Mouse (Mus musculus) heart, embryonic 11.5 days (tissue): ENCODE data around the gene Tcp10c. TPM values are rescaled to one million over a fixed set of nuclear protein-coding genes. Genes with fewer than 3 reads are reported as not detected.
"Not testable (repeated sequence)": the region's sequence is repeated elsewhere in the genome, so short reads cannot be mapped to it uniquely, and the experiment has no call there.

ENCODE experiments used
- ATAC-seq: fragments of 200-750 bp; cut with Nextera tagmentation; replicated peaks from 2 replicates; pipeline ENCODE4 v1.8.0; 2017; ENCODE audit warnings: moderate library complexity; ENCODE audit not compliant: insufficient number of reproducible peaks, low FRiP score, low TSS enrichment
- H3K27ac ChIP-seq: fragments of 300-500 bp; sonication (generic); 2 replicates; pipeline ENCODE4 v1.5.1; 2014; ENCODE audit warnings: mild to moderate bottlenecking, low read depth, low read length
- H3K27me3 ChIP-seq: fragments of 300-500 bp; sonication (generic); 2 replicates; pipeline ENCODE4 v1.6.1; 2014; ENCODE audit warnings: mild to moderate bottlenecking, low read length, mixed read lengths; ENCODE audit not compliant: control insufficient read depth, insufficient read depth
- H3K36me3 ChIP-seq: fragments of 300-500 bp; sonication (generic); 2 replicates; pipeline ENCODE4 v1.6.1; 2014; ENCODE audit warnings: mild to moderate bottlenecking, low read length, moderate library complexity, mixed read lengths; ENCODE audit not compliant: control insufficient read depth, insufficient read depth
- H3K4me1 ChIP-seq: fragments of 300-500 bp; sonication (generic); 2 replicates; pipeline ENCODE4 v1.6.1; 2014; ENCODE audit warnings: low read length; ENCODE audit not compliant: control insufficient read depth, insufficient read depth
- H3K4me2 ChIP-seq: fragments of 300-500 bp; sonication (generic); 2 replicates; pipeline ENCODE4 v1.6.1; 2014; ENCODE audit warnings: mild to moderate bottlenecking, moderate library complexity
- H3K4me3 ChIP-seq: fragments of 300-500 bp; sonication (generic); 2 replicates; pipeline ENCODE4 v1.5.1; 2014; ENCODE audit warnings: low read depth, low read length
- H3K9ac ChIP-seq: fragments of 300-500 bp; sonication (generic); 2 replicates; pipeline ENCODE4 v1.6.1; 2014; ENCODE audit warnings: mild to moderate bottlenecking, low read depth, low read length, moderate library complexity
- H3K9me3 ChIP-seq: fragments of 300-500 bp; sonication (generic); replicated peaks from 2 replicates; pipeline ENCODE4 v1.6.1; 2016; ENCODE audit warnings: low read length; ENCODE audit not compliant: control insufficient read depth
- WGBS: fragments of 180-500 bp; shearing (Covaris S2); extraction: QIAGEN DNeasy Blood & Tissue Kit; methylation state at CpG from one replicate; pipeline ENCODE4 v1.1.7; 2014; ENCODE audit not compliant: insufficient replicate concordance; 5-methylcytosine and 5-hydroxymethylcytosine counted together
- polyA plus RNA-seq: library from polyadenylated mRNA; unstranded; fragments of >200 nt; fragmentation: Nextera tagmentation; extraction: Ambion mirVana; gene quantifications from 2 replicates; pipeline ENCODE4 v1.2.1, GENCODE M21; 2014

Tcp10c gene
- polyA plus RNA-seq, 1 experiment from 2014 or later, result not detected

DNA sequence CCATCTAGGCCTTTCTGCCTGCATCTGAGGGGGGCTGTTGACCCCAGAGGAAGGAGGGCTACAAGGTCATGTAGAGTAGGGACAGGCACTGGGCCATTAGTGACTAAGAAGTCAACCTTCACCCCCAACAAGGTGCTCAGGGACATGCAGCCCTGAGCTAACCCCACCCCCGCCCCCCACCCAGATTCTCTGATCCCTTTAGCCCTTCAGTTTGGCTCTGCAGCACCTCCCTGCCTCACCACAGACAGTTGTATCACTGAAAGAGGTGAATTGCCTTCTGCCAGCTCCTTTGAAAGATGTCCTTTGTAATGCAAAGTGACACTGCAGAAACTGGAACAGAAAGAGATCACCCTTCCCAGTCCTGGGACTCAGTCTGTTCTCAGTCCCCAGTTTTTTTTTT, 16.4 kb upstream of the Tcp10c start:
- H3K27ac ChIP-seq, H3K36me3 ChIP-seq, ATAC-seq, H3K4me3 ChIP-seq, H3K9ac ChIP-seq, H3K27me3 ChIP-seq, H3K4me1 ChIP-seq, H3K4me2 ChIP-seq, H3K9me3 ChIP-seq: not testable (repeated sequence)
- WGBS, result 40% methylated on average over 1 of the region's 1 CpGs

DNA sequence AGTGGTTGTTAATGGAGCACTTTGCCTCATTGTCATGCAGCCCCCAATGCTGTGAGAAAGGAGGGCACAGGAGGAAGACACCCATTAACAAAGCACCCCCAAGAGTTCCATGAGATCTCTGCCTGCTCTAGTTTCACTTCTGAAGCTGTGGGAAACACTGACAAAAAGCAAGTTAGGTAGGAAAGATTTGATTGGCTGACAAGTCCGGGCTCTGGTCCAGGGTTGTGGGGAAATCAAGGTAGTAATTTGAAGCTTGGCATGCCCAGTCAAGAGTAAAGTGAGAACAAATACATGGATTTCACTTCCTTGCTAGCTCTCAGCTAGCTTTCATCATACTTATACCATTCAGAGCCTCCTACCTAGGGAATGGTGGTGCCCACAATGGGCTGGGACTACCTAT, 14.3 kb upstream of the Tcp10c start:
- 83% methylated on average over 1 of the region's 1 CpGs for WGBS

DNA sequence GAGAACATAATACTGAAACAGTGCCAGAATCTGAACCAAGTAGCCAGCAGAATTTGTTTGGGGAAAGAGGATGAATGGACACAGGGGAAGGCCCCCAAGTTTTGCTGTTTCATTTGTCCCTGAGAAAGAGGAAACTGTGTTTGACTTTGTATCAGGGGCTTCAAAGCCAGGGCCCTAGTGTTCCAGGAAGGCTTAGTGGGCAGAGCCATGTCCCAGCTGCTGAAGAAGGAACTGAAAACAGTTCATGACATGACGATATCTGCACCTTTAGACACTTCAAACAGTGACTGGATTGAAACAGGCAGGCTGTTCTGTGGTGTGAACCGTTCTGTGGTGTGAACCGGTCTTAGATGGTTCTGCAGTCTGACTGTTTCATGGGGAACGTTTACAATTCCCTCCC, 8.4 kb upstream of the Tcp10c start:
- not testable (repeated sequence) for H3K4me3 ChIP-seq, H3K9me3 ChIP-seq, H3K4me2 ChIP-seq, H3K4me1 ChIP-seq, H3K27ac ChIP-seq, H3K27me3 ChIP-seq, H3K36me3 ChIP-seq, ATAC-seq, H3K9ac ChIP-seq
- WGBS, result no CpG with 5 or more reads among the region's 4 CpGs

More for the DNA sequence above, 14.3 kb upstream of the Tcp10c start:
- not testable (repeated sequence) for H3K4me2 ChIP-seq, H3K9ac ChIP-seq, H3K9me3 ChIP-seq, H3K27me3 ChIP-seq, H3K4me3 ChIP-seq, H3K36me3 ChIP-seq, H3K4me1 ChIP-seq, H3K27ac ChIP-seq, ATAC-seq

DNA sequence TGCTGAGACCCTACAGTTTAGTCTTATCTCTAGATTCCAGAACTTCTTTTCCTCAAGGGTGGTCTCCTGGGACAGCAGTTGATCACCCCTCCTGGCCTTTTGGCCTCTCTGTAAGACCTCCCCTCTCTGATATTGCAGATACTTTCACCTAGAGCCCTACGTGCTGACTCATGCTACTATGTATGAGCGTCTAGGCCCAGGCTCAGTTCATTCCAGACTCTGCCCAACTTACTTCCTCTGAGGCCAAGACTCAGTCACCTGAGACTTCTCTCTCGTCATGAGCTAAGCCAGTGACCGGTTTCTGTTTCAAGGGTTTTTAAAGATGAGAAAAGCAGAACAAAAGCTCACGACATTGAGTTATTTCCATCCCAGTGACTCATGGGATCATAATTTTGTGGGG, 4.8 kb upstream of the Tcp10c start:
- H3K4me3 ChIP-seq, H3K27ac ChIP-seq, H3K9ac ChIP-seq, H3K27me3 ChIP-seq, ATAC-seq, H3K36me3 ChIP-seq, H3K9me3 ChIP-seq, H3K4me2 ChIP-seq, H3K4me1 ChIP-seq: not testable (repeated sequence)
- 72% methylated on average over 4 of the region's 5 CpGs for WGBS

DNA sequence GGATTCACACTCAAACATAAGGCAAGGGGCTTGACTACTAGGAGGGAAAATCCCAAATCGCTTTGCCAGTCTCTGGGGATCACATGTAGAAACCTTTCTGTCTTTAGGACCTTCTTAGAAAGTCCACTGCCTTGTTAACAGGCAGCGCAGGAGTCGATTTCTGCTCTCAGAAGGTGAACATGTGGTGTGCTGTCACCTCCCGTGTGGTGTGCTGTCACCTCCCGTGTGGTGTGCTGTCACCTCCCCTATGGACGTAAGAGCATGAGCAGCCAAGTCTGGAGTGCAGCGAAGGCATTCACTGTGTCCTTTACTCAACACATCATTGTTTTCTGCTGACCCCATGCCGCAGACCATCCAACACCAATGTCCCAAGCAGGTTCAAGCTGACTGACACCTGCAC, 1.1 kb upstream of the Tcp10c start:
- H3K9me3 ChIP-seq, result peaks cover 11% of the 10 kb centered on the region
- not testable (repeated sequence) for H3K4me3 ChIP-seq, H3K27ac ChIP-seq, H3K27me3 ChIP-seq, H3K4me1 ChIP-seq, H3K36me3 ChIP-seq, H3K9ac ChIP-seq, H3K4me2 ChIP-seq, ATAC-seq
- WGBS, result 80% methylated on average over 8 of the region's 8 CpGs

DNA sequence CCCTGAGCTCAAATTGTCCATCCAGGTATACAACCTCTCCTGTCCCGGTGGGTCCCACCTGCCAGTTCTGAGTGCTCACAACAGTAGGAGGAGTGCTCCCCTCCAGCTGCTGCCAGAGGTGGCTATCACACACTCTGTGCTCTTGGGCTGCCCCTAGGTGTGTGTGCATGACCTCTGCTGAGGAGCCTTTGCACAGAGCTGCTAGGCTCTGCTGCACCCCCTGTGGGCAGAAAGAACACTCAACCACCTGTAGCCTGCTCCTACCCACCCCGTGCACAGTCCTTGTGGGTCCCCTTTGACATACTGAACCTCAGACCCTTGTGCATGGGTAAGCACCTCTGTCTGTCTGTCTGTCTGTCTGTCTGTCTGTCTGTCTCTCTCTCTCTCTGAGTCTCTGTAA, 8.1 kb downstream of the Tcp10c start:
- not testable (repeated sequence) for H3K36me3 ChIP-seq, H3K4me2 ChIP-seq, H3K27me3 ChIP-seq, H3K9me3 ChIP-seq, H3K4me1 ChIP-seq, H3K27ac ChIP-seq, H3K9ac ChIP-seq, H3K4me3 ChIP-seq
- ATAC-seq, result peak; percentile 14; the same call in 1 of the 2 replicates
- WGBS, result 75% methylated on average over 2 of the region's 2 CpGs

DNA sequence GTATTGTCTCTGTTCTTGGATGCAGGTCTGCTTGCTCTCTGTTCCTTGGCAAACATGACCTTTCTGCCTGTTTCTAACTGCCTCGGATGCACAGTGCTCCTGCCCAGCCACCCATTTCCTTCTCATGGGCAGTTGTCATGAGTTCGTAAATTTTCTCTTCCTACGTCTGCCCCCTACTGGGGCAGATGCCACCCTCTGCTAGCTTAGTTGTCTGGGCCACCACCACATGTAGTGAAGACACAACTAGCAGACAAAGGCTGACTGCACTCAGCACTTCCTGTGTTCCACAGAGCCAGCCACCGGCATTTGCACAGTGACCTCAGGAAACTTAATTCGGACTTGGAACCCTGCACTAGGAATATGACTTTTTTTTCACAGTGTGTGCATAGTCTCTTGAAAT, 9.4 kb downstream of the Tcp10c start:
- H3K4me2 ChIP-seq, H3K9ac ChIP-seq, H3K4me1 ChIP-seq, H3K27me3 ChIP-seq, H3K9me3 ChIP-seq, ATAC-seq, H3K27ac ChIP-seq, H3K4me3 ChIP-seq, H3K36me3 ChIP-seq: not testable (repeated sequence)
- WGBS, result 83% methylated on average over 3 of the region's 5 CpGs

DNA sequence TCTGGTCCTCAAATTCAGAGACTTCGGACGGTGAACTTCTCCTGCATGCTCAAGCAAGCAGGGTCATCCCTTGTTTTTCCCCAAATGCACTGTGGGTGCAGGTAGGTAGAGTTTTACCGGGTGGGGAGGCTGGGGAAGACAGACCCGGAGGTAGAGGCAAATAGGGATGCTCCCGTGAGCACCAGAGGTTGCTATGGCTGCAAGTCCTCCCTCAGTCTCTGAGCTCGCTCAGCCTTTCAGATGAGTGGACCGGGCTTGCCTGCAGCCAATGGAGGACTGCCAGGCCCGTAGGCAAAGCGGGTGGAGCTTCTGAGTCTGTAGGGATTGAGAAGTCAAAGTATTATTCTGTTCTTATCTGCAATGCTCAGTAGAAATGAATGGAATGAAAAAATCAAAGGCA, 9.8 kb downstream of the Tcp10c start:
- WGBS, result 82% methylated on average over 9 of the region's 9 CpGs
- H3K4me2 ChIP-seq, H3K4me1 ChIP-seq, H3K36me3 ChIP-seq, H3K27me3 ChIP-seq, H3K9me3 ChIP-seq, H3K4me3 ChIP-seq, H3K9ac ChIP-seq, ATAC-seq, H3K27ac ChIP-seq: not testable (repeated sequence)

DNA sequence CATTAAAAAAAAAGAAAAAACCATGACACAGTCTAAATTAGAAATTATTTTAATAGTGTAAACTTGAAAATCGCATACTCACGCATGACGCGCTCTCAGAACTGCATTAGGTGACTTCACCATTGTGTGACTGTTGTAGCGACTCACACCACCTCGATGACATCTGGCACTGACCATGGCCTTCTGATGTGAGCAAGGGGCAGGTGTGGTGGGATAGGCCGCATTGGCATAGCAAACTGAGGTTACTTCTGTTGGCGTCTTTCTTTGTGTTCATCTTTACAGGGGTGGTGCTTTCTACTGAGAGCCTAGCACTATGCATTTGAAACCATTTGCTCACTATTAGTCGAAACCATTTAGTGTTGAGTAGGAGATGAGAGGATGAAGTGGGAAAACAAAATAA, 12.8 kb downstream of the Tcp10c start:
- not testable (repeated sequence) for H3K27me3 ChIP-seq, H3K9ac ChIP-seq, ATAC-seq, H3K36me3 ChIP-seq, H3K4me2 ChIP-seq, H3K4me3 ChIP-seq, H3K9me3 ChIP-seq, H3K4me1 ChIP-seq, H3K27ac ChIP-seq
- 87% methylated on average over 9 of the region's 9 CpGs for WGBS
